Mouse (Mus musculus) cerebellum, postnatal 25 days (tissue): Measurements from ENCODE around the gene Hcfc2.

ENCODE experiments used
- DNase-seq, 2 experiments: peaks; one replicate each; pipeline ENCODE4 v3.0.0; 2021; ENCODE audit warnings: mixed read lengths in 2 of 2

The Hcfc2 gene

DNA sequence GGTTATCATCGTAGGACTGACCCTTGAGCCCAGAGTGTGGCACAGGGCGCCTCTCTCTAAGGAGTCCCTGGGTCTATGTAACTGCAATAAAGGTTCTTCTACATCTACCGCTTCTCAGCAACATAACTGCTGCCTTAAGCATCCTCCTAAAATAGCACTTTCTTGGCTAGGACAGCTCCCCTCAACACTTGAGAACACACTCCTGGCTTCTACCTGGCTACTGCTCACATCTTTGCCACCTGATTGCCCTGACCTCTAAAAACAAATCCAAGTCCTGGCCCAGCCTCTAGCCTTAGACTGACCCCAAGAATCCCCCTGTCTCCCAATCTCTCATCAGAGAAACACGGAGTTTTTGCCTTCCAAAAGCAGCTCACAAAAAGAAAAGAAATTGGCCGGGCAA, 78.9 kb downstream of the Hcfc2 start:
- no peak for DNase-seq

DNA sequence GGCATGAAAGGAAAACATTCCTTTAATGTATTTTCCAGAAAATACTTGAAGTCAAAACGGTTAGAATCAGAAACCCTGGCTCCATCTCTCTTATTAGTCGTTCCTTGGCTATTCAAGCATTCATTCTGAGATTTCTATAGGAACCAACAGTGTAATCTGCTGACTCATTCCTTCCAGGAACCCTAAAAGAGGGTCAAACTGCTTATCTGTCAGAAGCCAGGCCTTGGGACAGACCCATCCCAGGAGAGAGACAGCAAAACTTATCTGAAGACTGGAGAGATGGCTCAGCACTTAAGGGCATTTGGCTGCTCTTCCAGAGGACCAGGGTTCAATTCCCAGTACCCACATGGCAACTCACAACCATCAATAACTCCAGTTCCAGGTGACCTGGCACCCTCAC, 81.1 kb downstream of the Hcfc2 start:
- DNase-seq, result no peak

DNA sequence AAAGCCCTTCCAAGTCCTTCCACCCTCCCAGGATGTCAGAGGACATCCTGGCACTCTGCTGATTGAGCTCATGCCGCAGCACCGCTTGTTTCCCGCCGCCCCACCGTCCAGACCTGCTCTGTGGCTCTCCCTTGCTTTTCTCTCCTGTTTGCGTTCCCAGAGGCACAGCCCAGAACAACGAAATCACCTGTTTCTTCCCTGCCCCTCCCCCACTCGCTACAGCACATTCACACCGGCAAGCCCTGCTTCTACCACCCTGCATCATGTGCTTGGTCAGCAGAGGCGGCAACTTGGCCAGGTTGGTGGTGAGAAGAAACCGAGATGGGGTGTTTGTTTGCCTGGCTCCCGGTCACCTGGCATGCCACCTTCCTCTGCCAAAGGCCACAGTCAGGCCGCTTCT, 81.9 kb downstream of the Hcfc2 start:
- DNase-seq, result peak; percentile 33 to 58

DNA sequence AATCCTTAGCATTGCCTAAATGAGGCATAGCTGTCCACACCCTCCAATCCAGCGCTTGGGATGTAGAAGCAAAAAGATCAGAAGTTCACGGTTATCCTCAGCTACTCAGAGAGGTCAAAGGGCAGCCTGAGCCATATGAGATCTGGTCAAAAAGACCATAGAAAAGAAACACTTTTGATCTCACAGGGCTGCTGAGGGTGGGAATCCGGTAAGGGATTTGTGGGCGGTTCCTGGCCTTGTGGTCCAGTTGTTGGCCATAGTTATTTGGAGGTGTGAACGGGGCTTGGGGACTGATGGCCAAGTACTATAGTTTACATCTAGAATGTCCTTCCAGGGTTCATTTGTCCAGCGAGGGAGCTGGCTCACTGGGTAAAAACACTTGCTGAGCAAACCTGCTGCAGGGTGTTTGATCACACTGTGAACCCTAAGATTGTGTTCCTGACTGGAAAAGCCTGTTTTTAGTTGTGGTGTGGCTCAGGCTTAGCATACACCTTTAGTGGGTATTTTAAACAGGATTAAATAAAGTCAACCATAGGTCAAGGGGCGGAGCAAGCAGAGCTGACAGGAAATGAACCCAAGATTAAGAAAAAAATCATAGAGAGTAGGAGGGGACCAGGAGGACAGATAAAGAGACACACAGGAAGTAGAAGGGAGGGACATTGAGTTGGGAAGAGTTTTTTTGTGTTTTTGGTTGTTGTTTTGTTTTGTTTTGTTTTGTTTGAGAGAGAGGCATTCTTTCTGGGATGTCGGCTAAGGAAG, 83.0 kb downstream of the Hcfc2 start:
- no peak for DNase-seq

DNA sequence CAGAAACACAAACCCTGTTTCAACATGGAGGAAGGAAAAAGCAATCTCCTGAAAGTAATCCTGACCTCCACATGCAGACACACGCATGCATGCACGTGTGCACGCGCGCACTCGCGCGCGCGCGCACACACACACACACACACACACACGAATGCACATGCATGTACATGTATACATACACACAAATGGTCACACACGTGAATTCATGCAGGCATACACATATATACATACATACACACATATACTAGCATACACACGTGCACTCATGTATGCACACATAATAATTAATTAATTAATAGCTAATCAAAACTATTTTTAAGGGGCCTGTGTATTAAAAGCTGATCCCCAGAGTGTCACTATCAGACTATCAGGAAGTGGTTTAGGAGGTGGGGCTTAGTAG, 83.9 kb downstream of the Hcfc2 start:
- DNase-seq, result no peak

DNA sequence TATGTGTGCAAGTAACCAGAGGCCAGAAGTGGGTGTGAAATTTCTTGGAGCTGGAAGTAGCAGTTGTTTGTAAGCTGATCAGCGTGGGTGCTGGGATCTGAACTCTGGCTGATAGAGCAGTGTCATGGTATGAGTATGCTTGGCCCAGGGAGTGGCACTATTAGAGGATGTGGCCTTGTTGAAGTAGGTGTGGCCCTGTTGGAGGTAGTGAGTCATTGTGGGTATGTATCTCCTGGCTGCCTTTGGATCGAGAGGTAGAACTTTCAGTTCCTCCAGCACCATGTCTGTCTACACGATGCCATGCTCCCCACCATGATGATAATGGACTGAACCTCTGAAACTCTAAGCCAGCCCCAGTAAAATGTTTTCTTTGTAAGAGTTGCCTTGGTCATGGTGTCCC, 84.4 kb downstream of the Hcfc2 start:
- DNase-seq, result no peak

DNA sequence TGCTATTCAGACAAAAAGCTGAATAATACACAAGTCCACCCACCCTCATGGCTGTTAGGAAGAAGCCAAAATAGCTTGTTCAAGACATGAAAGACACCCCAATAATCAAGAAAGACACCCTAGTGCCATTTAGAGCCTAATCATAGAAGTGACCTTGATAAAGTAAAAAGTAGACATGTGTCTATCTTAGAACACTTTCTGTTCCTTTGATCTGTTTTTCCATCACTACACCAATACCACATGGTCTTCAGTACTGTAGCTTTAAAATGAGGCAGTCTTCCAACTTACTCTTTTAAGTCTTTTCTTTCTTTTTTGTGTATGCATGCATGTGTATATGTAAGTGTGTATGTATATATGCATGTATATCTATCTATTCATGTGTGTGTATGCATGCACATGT, 84.9 kb downstream of the Hcfc2 start:
- no peak for DNase-seq

DNA sequence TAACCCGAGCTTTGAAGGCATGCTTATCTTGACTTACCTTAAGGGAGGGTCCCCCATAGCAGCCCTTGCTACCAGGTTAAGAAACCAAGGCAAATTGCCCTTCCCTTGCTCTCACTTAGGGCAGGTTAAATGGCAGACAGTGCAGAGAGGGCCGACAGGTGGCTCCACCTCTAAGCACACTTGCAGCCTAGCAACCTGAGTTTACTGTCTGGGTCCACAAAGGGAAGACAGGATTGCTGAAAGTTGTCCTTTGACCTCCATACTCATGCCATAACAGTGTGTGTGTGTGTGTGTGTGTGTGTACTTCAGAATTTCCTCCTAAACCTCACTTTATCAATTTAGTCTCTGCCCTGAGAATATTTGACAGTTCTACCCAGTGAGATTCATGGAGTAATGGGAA, 86.5 kb downstream of the Hcfc2 start:
- no peak for DNase-seq

DNA sequence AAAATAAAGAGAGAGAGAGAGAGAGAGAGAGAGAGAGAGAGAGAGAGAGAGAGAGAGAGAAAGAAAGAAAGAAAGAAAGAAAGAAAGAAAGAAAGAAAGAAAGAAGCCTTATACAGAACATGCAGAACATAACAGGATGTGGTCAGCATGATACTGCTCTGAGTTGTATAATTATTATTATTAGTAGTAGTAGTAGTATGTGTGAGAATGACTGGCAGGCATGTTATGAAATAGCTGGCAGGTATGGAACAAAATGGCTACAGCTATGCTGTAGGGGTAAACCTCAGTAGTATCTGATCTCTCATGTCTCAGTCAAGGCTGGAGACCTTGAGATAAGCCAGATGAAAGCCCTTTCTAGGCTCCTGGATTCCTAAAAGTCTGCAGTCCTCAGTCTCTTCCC, 93.2 kb downstream of the Hcfc2 start:
- no peak for DNase-seq

DNA sequence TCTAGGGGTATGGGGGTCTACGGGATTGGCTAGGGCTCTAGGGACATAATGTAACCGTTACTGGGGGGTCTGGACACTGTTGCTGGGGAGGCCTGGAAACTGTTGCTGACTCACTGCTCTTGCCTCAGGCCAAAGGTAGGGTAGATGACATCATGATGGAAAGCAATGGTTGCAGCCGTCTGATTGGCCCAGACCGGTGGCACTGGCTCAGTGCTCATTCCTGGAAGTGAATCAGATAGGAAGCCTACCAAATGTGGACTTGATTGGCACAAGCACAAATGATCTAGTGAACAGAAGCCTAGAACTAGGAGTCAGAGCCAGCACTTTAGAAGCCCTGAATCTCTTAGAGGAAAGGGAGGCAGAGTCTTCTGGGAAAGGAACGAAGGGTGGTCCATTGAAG, 94.5 kb downstream of the Hcfc2 start:
- DNase-seq, result no peak

DNA sequence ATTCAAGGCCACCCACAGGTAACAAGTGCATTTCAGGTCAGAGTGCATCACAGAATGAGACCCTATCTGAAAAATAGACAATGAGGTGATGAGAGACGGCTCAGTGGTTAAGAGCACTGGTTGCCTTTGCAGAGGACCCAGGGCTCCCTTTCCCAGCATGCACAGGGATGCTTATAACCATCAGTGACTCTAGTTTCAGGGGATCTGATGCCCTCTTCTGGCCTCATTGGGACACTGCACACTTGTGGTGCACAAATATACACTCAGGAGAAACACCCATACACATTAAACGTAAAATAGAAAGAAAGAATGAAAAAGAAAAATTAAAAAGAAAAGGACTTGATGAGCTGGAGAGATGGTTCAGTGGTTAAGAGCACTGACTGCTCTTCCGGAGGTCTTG, 95.8 kb downstream of the Hcfc2 start:
- no peak for DNase-seq
